Mouse (Mus musculus) G1E-ER4 (cell line): Measurements from ENCODE around the gene Gpr179. TPM values are rescaled to one million over a fixed set of nuclear protein-coding genes. Genes with fewer than 3 reads are reported as not detected.

Source experiments
- GATA1 ChIP-seq: IDR thresholded peaks from one replicate; pipeline ENCODE4 v1.8.0; 2012; ENCODE audit warnings: low read length, inconsistent platforms
- polyA plus RNA-seq: library from polyadenylated mRNA; stranded (reverse); fragments of >175 nt; gene quantifications from 2 replicates; pipeline ENCODE4 v1.2.3, GENCODE M21; 2012

Gpr179 gene
- polyA plus RNA-seq, 1 experiment, result 0.01 TPM

GRCm38 (mm10) chr11:97365556-97365955 lies 13.7 kb upstream of the Gpr179 start:
- TF ChIP-seq GATA1, result no peak

- TF ChIP-seq GATA1, result no peak
These were observed 11.7 kb upstream of the Gpr179 start for GRCm38 (mm10) chr11:97363644-97363995.

GRCm38 (mm10) chr11:97362943-97363643 lies 11.2 kb upstream of the Gpr179 start:
- TF ChIP-seq GATA1, result no peak

- no peak for TF ChIP-seq GATA1
These were observed 10.7 kb upstream of the Gpr179 start for GRCm38 (mm10) chr11:97362649-97362942.

- TF ChIP-seq GATA1, result no peak
These were observed 10.2 kb upstream of the Gpr179 start, which contains the start of gene Socs7 for GRCm38 (mm10) chr11:97361948-97362648. Socs7 (plus strand) TSS chr11:97362551.

GRCm38 (mm10) chr11:97355247-97355646 lies 3.4 kb upstream of the Gpr179 start:
- TF ChIP-seq GATA1, result no peak

GRCm38 (mm10) chr11:97354646-97355045 lies 2.8 kb upstream of the Gpr179 start:
- TF ChIP-seq GATA1, result no peak

- TF ChIP-seq GATA1, result no peak
These were observed 1.2 kb upstream of the Gpr179 start for GRCm38 (mm10) chr11:97352935-97353597.

GRCm38 (mm10) chr11:97350035-97350434 lies 1.8 kb downstream of the Gpr179 start:
- no peak for TF ChIP-seq GATA1

- no peak for TF ChIP-seq GATA1
These were observed 4.6 kb downstream of the Gpr179 start for GRCm38 (mm10) chr11:97347291-97347690.

GRCm38 (mm10) chr11:97346383-97346782 lies 5.5 kb downstream of the Gpr179 start:
- no peak for TF ChIP-seq GATA1

- TF ChIP-seq GATA1, result no peak
These were observed 6.4 kb downstream of the Gpr179 start for GRCm38 (mm10) chr11:97345446-97345845.

GRCm38 (mm10) chr11:97343619-97344018 lies 8.3 kb downstream of the Gpr179 start:
- TF ChIP-seq GATA1, result no peak

- TF ChIP-seq GATA1, result no peak
These were observed 8.7 kb downstream of the Gpr179 start for GRCm38 (mm10) chr11:97343175-97343574.

GRCm38 (mm10) chr11:97338977-97339315 lies 12.9 kb downstream of the Gpr179 start:
- TF ChIP-seq GATA1, result no peak

- TF ChIP-seq GATA1, result no peak
These were observed 13.4 kb downstream of the Gpr179 start for GRCm38 (mm10) chr11:97338302-97338976.
